Mouse (Mus musculus) layer of hippocampus, adult 11-12 months (tissue): ENCODE results near the gene Zdhhc14.

Experiments
- DNase-seq: peaks from one replicate; pipeline ENCODE4 v3.0.0; 2022; ENCODE audit warnings: low spot score

The Zdhhc14 gene

GRCm38 (mm10) chr17:5744016-5744415 is 251.7 kb downstream of the Zdhhc14 start:
- DNase-seq = no peak

DNA sequence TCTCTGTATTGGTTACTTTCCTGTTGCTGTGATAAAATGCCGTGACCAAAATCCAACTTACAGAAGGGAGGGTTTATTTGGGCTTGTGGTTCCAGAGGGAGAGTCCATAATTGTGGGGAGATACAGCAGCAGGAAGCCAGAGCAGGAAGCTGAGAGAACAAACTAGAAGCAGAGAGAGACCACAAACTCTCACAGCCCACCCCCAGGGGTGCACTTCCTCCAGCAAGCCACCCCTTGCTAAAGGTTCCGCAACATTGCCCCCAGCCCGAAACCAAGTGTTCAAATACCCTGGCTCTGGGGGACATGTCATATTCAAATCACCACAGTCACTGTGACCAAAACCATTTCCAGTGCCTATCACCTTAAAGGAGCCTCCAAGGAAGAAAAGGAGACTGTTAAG is 254.0 kb downstream of the Zdhhc14 start:
- no peak for DNase-seq

DNA sequence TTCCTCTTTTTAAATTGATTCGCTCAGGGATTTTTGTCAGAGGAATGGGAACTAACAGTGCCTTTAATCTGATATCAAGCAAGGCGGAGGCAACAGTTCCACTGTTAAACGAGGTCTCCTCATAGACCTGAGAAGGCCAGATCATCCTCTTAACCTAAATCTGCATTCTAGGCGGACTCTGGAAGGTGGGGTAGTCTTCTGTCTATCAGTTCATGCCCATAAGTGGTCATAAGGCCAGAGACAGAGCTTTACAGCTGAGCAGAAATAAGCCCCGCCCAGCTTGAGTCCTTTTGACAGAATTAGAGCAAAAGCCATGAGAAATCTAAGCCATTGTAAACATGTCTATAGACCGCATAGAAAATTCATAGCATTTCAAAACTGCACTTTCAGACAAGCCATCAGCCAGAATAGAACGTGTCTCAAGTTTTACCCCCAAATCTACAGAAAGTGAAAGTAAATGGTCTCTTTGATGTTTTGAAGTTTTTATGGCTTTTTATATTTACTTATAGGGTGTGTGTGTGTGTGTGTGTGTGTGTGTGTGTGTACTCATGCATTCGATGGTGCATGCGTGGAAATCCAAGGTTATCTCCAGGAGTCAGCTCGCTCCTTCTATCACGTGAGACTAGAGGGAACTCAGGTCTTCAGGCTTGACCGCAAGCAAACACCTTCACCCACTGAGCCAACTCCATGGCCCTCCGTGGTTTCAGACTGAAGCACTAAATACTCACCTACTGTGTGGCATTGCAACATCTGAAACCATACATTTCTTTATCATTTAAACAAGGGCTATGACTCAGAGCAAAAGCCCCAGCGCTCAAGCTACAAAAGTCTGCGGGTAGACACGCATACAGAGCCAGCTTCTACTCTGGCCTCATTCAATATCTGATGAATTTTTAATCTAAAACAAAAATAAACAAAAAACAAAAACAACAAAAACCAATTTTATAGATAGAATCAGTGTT is 255.5 kb downstream of the Zdhhc14 start:
- DNase-seq = no peak

- no peak for DNase-seq
These were observed 256.1 kb downstream of the Zdhhc14 start for GRCm38 (mm10) chr17:5748501-5748894.

- no peak for DNase-seq
These were observed 257.9 kb downstream of the Zdhhc14 start for GRCm38 (mm10) chr17:5750278-5750677.

GRCm38 (mm10) chr17:5751066-5751465 is 258.7 kb downstream of the Zdhhc14 start:
- no peak for DNase-seq

GRCm38 (mm10) chr17:5752322-5752715 is 260.0 kb downstream of the Zdhhc14 start:
- DNase-seq = no peak

- peak; percentile 85 for DNase-seq
These were observed 260.6 kb downstream of the Zdhhc14 start for GRCm38 (mm10) chr17:5752716-5753585.

GRCm38 (mm10) chr17:5755489-5755888 is 263.1 kb downstream of the Zdhhc14 start:
- DNase-seq = no peak

- DNase-seq = no peak
These were observed 263.7 kb downstream of the Zdhhc14 start for GRCm38 (mm10) chr17:5756065-5756464.

DNA sequence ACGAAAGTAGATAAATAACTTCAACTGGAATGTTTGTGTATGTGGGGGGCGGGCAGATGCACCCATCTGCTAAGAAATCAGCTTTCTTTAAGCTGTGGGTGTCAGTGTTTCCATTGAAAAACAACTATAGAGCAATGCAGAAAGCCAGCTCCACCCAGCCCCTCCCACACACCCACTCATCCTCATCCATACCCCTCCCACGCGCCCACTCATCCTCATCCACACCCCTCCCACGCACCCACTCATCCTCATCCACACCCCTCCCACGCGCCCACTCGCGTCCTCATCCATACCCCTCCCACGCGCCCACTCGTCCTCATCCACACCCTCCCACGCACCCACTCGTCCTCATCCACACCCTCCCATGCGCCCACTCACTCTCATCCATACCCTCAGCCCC is 264.5 kb downstream of the Zdhhc14 start:
- no peak for DNase-seq

DNA sequence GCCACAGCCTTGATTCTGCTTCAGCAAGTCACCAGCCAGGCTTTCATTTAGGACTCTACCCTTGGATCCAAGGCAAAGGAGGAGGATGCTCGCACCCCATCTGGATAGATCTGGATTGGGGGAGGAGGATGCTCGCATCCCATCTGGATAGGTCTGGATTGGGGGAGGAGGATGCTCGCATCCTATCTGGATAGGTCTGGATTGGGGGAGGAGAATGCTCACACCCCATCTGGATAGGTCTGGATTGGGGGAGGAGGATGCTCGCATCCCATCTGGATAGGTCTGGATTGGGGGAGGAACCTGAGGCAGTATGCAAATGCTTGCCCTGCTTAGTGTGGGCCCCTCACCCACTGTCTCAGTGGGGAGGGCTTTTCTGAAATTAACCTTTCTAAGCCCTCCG is 271.4 kb downstream of the Zdhhc14 start:
- no peak for DNase-seq

DNA sequence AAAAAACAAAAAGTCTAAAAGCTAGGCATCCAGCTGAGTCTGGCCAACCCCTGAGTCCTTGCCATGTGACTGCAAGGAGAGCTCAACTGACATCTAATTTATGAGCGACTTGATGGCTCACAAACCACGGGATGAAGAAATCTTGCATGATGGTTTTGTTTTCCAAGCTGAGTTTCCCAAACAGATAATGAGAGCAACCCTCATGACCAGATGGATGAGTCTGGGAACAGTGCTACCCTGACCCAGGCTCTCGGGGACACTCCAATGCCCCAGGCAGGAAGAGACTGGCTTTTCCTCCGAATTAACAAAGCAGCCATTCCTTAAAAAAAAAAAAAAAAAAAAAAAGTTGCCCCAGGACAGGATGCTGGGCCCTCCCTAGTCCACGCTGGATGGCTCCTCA is 271.9 kb downstream of the Zdhhc14 start:
- no peak for DNase-seq

DNA sequence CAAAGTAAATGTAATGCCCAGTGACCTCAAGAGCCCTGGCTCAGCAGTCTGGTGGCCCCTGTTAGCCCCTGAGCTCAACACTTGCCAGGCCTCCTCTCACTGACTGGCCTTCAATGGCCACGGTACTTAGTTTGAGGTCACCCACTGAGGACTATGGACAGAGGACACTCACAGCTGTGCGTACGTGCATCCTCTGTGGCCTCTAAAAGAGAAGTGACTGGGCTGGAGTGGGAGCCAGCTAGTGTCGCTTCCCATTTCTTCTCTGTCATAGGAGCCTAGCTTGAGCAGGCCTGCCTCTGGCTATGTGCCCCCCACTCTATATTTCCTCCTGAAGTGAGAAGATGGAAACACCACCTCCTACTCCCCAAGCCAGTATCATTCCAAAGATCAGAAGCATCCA is 273.4 kb downstream of the Zdhhc14 start:
- no peak for DNase-seq

DNA sequence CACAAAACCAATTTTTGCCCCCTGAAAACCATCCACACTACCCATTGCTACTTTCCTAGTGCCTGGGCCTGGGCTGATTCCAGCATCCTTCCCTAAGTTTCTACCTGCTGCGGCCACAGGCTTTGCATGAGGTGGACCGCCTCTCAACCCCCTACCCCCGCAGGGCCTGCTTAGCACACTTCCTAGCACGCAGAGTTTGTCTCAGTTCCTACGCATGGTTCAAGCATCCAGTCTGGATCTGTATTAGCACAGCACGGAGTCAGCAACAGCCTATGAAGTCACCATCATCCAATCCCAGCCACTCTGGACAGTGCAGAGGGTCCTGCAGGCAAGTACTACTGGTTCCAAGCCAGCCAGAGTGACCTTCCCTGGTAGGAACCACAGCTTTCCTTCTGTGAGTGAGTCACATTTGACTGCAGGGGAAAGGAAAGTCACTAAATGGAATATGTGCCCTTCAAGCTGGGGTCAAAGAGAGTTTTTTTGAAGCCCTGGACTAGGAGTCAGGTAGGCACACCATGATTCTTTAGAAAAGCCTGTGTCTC is 275.9 kb downstream of the Zdhhc14 start:
- no peak for DNase-seq

DNA sequence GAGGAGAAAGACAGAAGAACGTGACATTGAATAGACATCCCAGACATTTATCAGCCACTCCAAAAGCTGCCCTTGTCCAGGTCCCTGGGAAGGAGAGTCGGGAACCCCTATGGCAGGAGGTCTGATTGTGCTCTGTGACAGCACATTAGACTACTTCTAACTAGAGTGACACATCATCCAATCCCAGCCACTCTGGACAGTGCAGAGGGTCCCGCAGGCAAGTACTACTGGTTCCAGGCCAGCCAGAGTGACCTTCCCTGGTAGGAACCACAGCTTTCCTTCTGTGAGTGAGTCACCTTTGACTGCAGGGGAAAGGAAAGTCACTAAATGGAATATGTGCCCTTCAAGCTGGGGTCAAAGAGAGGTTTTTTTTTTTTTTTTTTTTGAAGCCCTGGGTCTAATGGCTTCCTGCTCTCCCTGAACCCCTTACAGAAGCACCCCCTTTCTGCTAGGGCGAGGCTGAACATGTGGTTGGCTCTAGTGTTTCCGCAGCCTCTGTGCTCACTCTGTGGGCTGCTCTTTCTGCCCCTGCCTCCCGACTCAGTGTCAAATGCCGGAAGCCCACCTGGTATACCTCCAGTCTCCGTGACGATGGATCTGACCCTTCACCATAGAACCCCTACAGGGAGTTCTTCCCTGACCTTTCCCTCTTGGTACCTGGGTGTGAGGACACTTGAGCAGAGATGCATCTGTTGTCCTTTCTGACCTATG is 276.6 kb downstream of the Zdhhc14 start:
- DNase-seq = no peak

DNA sequence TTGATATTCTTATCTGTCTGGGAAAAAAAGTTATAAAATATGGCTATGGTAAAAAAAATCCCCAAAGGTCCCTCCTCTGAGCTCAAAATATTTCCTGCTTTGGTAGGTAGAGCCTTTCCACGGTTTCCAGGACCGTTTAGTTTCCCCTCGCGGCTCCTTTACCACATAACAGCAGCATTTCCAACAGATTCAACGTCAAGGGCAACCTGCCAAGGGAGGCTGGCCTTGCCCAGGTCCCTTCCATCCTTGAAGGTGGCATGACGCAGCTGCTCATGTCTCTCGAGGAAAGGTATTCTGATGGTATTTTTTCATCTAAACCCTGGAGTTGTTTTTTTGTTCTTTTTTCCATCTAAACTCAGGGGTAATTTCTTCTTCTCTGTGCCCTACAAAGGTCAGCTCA is 277.4 kb downstream of the Zdhhc14 start:
- DNase-seq = no peak

GRCm38 (mm10) chr17:5770265-5771249 is 278.2 kb downstream of the Zdhhc14 start:
- DNase-seq = no peak

DNA sequence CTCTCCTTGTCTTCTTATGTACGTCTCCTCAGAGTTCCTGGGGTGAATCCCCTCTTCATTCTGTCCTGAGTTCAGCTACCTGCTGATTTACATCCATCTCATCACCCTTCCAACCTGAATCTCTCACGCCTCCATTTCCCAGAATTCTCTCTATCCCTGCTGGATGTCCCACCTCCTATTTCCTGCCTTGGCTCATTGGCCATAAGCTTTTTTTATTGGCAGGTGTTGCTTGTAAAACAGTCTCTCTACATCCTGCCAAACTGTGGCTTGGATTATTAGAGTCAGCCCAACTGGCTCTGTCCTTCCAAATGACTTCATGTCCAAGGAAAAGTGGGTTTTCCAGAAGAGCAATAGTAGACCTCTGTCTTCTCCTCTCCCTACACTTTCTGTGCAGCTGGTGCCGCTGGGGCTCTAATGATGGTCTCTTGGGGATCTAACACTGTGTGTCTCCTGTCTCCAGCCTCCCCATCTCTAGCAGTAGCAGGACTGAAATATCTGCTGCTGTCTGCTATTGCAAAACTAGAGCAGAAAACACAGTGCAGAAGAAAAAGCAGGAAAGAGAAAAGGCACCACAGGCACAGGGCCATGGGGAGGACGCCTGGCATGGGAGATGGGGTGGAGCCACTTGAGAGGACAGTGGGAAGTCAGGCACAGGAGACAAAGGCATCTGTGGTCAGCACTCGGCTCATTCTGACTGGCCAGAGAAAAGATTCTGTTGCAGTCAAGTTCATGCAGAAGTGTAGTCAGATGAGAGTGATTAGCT is 288.0 kb downstream of the Zdhhc14 start:
- DNase-seq = no peak

- DNase-seq = no peak
These were observed 292.9 kb downstream of the Zdhhc14 start for GRCm38 (mm10) chr17:5785238-5785637.
